Mouse (Mus musculus): ENCODE results near the gene 5031439G07Rik.

- no peak for TF ChIP-seq CTCF (IDR thresholded peaks at IDR 0.05)
- TF ChIP-seq EP300 (IDR thresholded peaks at IDR 0.05): no peak
Measured at GRCm38 (mm10) chr15:84953259-84953658, 35.1 kb downstream of the 5031439G07Rik start.
